Mouse (Mus musculus): ENCODE measurements around the gene Ephx1. TPM values are rescaled to one million over a fixed set of nuclear protein-coding genes. Genes with fewer than 3 reads are reported as not detected.
A peak's percentile ranks its signal among the peaks of the same experiment; 100 is the strongest.

Ephx1 gene
- total and polyA plus RNA-seq, 2 experiments from 2014 or later, result 6.9 to 10.2 TPM

GRCm38 (mm10) chr1:180980464-180980863, 40.2 kb downstream of the Ephx1 start:
- TF ChIP-seq CTCF (IDR thresholded peaks at IDR 0.05; ENCODE audit: low read depth) (0 out of 2 replicates have a peak, but pooled peaks have one; percentile 7), EP300 (IDR thresholded peaks at IDR 0.05; ENCODE audit: low read depth) (no peak)
- no peak for ATAC-seq (ENCODE audit: insufficient read depth, low read depth)
- Histone ChIP-seq H3K9ac (replicated peaks; ENCODE audit: low read depth, low read length) (no peak overlapping the region), H3K4me1 (ENCODE audit: control insufficient read depth, insufficient read depth) (no peaks in the 10 kb centered on the region), H3K4me3 (ENCODE audit: low read depth, low read length) (no peak overlapping the region), H3K9me3 (replicated peaks; ENCODE audit: control insufficient read depth, low read length) (no peaks in the 10 kb centered on the region), H3K36me3 (replicated peaks; ENCODE audit: control insufficient read depth, insufficient read depth, low read length) (no peaks in the 10 kb centered on the region), H3K4me2 (ENCODE audit: low read depth, low read length) (no peak overlapping the region), H3K27me3 (ENCODE audit: control insufficient read depth, insufficient read depth, low read length) (no peaks in the 10 kb centered on the region), H3K27ac (ENCODE audit: low read depth) (no peak overlapping the region)
- 61% methylated on average over 2 of the region's 2 CpGs for WGBS
- DNase-seq (ENCODE audit: low spot score), result no peak

- ATAC-seq (ENCODE audit: insufficient read depth, low read depth) (no peak), DNase-seq (ENCODE audit: low spot score) (no peak)
- H3K4me1 ChIP-seq (ENCODE audit: control insufficient read depth, insufficient read depth), result no peaks in the 10 kb centered on the region
- H3K9me3 ChIP-seq (replicated peaks; ENCODE audit: control insufficient read depth, low read length), result no peaks in the 10 kb centered on the region
- H3K36me3 ChIP-seq (replicated peaks; ENCODE audit: control insufficient read depth, insufficient read depth, low read length), result no peaks in the 10 kb centered on the region
- no peaks in the 10 kb centered on the region for H3K27me3 ChIP-seq (ENCODE audit: control insufficient read depth, insufficient read depth, low read length)
- no peak overlapping the region for H3K4me3 ChIP-seq (ENCODE audit: low read depth, low read length)
- no peak overlapping the region for H3K4me2 ChIP-seq (ENCODE audit: low read depth, low read length)
- TF ChIP-seq CTCF (IDR thresholded peaks at IDR 0.05; ENCODE audit: low read depth) (no peak), EP300 (IDR thresholded peaks at IDR 0.05; ENCODE audit: low read depth) (no peak)
- no peak overlapping the region for H3K9ac ChIP-seq (replicated peaks; ENCODE audit: low read depth, low read length)
- WGBS, result 82% methylated on average over 22 of the region's 24 CpGs
- no peak overlapping the region for H3K27ac ChIP-seq (ENCODE audit: low read depth)
Measured at GRCm38 (mm10) chr1:180979484-180980251, 41.0 kb downstream of the Ephx1 start.

GRCm38 (mm10) chr1:180976110-180976679, 44.5 kb downstream of the Ephx1 start:
- Histone ChIP-seq H3K36me3 (replicated peaks; ENCODE audit: control insufficient read depth, insufficient read depth, low read length) (peaks cover 25% of the 10 kb centered on the region), H3K27me3 (ENCODE audit: control insufficient read depth, insufficient read depth, low read length) (no peaks in the 10 kb centered on the region), H3K9ac (replicated peaks; ENCODE audit: low read depth, low read length) (no peak overlapping the region), H3K4me2 (ENCODE audit: low read depth, low read length) (no peak overlapping the region), H3K9me3 (replicated peaks; ENCODE audit: control insufficient read depth, low read length) (no peaks in the 10 kb centered on the region), H3K4me1 (ENCODE audit: control insufficient read depth, insufficient read depth) (no peaks in the 10 kb centered on the region), H3K27ac (ENCODE audit: low read depth) (no peak overlapping the region), H3K4me3 (ENCODE audit: low read depth, low read length) (no peak overlapping the region)
- ATAC-seq (ENCODE audit: insufficient read depth, low read depth) (no peak), DNase-seq (ENCODE audit: low spot score) (no peak)
- 46% methylated on average over 4 of the region's 4 CpGs for WGBS
- no peak for TF ChIP-seq EP300 (IDR thresholded peaks at IDR 0.05; ENCODE audit: low read depth)
- peak; percentile 67 for TF ChIP-seq CTCF (IDR thresholded peaks at IDR 0.05; ENCODE audit: low read depth)

- TF ChIP-seq EP300 (IDR thresholded peaks at IDR 0.05; ENCODE audit: low read depth) (no peak), CTCF (IDR thresholded peaks at IDR 0.05; ENCODE audit: low read depth) (peak; percentile 86)
- WGBS, result 63% methylated on average over 14 of the region's 14 CpGs
- Histone ChIP-seq H3K27me3 (ENCODE audit: control insufficient read depth, insufficient read depth, low read length) (no peaks in the 10 kb centered on the region), H3K9ac (replicated peaks; ENCODE audit: low read depth, low read length) (no peak overlapping the region), H3K4me3 (ENCODE audit: low read depth, low read length) (no peak overlapping the region), H3K4me1 (ENCODE audit: control insufficient read depth, insufficient read depth) (no peaks in the 10 kb centered on the region), H3K4me2 (ENCODE audit: low read depth, low read length) (no peak overlapping the region), H3K27ac (ENCODE audit: low read depth) (no peak overlapping the region), H3K9me3 (replicated peaks; ENCODE audit: control insufficient read depth, low read length) (no peaks in the 10 kb centered on the region), H3K36me3 (replicated peaks; ENCODE audit: control insufficient read depth, insufficient read depth, low read length) (peaks cover 42% of the 10 kb centered on the region)
- DNase-seq (ENCODE audit: low spot score), result peak; percentile 60
- ATAC-seq (ENCODE audit: insufficient read depth, low read depth), result peak; percentile 63; the same call in 1 of the 2 replicates
Measured at GRCm38 (mm10) chr1:180974126-180974746, 46.5 kb downstream of the Ephx1 start.

- H3K36me3 ChIP-seq (replicated peaks; ENCODE audit: control insufficient read depth, insufficient read depth, low read length), result peaks cover 49% of the 10 kb centered on the region
- DNase-seq (ENCODE audit: low spot score) (no peak), ATAC-seq (ENCODE audit: insufficient read depth, low read depth) (no peak)
- H3K4me2 ChIP-seq (ENCODE audit: low read depth, low read length), result no peak overlapping the region
- no peak overlapping the region for H3K27ac ChIP-seq (ENCODE audit: low read depth)
- TF ChIP-seq CTCF (IDR thresholded peaks at IDR 0.05; ENCODE audit: low read depth), result no peak
- TF ChIP-seq EP300 (IDR thresholded peaks at IDR 0.05; ENCODE audit: low read depth), result no peak
- no peaks in the 10 kb centered on the region for H3K9me3 ChIP-seq (replicated peaks; ENCODE audit: control insufficient read depth, low read length)
- H3K9ac ChIP-seq (replicated peaks; ENCODE audit: low read depth, low read length), result no peak overlapping the region
- no peaks in the 10 kb centered on the region for H3K4me1 ChIP-seq (ENCODE audit: control insufficient read depth, insufficient read depth)
- 91% methylated on average over 10 of the region's 11 CpGs for WGBS
- H3K27me3 ChIP-seq (ENCODE audit: control insufficient read depth, insufficient read depth, low read length), result no peaks in the 10 kb centered on the region
- no peak overlapping the region for H3K4me3 ChIP-seq (ENCODE audit: low read depth, low read length)
Measured at GRCm38 (mm10) chr1:180972941-180973340, 47.8 kb downstream of the Ephx1 start.
